Mouse (Mus musculus) myocyte (in vitro differentiated cells): ENCODE results near the gene Cacnb2. TPM values are rescaled to one million over a fixed set of nuclear protein-coding genes. Genes with fewer than 3 reads are reported as not detected.

Experiments used
- H3K27me3 ChIP-seq: one replicate; pipeline ENCODE4 v1.6.1; 2011; ENCODE audit not compliant: control insufficient read depth, insufficient read depth, insufficient read length
- H3K36me3 ChIP-seq: one replicate; pipeline ENCODE4 v1.6.1; 2011; ENCODE audit not compliant: control insufficient read depth, insufficient read depth
- H3K4me2 ChIP-seq: one replicate; pipeline ENCODE4 v1.6.1; 2011; ENCODE audit warnings: low read depth, control low read depth
- H3K4me3 ChIP-seq: one replicate; pipeline ENCODE4 v1.5.1; 2011; ENCODE audit warnings: mild to moderate bottlenecking, control low read depth, moderate library complexity
- H3K79me2 ChIP-seq: one replicate; pipeline ENCODE4 v1.6.1; 2011; ENCODE audit not compliant: control insufficient read depth, insufficient read depth
- H3ac ChIP-seq: one replicate; pipeline ENCODE4 v1.6.1; 2011; ENCODE audit not compliant: control insufficient read depth, insufficient read length
- CEBPB ChIP-seq: IDR thresholded peaks from 2 replicates; pipeline ENCODE4 v1.6.1; 2011; ENCODE audit warnings: mild to moderate bottlenecking, moderate library complexity; ENCODE audit not compliant: poor library complexity, insufficient read depth, severe bottlenecking
- E2F4 ChIP-seq: IDR thresholded peaks from one replicate; pipeline ENCODE4 v1.6.1; 2011; ENCODE audit warnings: mild to moderate bottlenecking, control low read depth, moderate library complexity; ENCODE audit not compliant: insufficient read depth
- MAX ChIP-seq: IDR thresholded peaks from one replicate; pipeline ENCODE4 v1.6.1; 2011; ENCODE audit warnings: low read depth, mild to moderate bottlenecking, control low read depth
- MYOD1 ChIP-seq, 3 experiments: IDR thresholded peaks; one replicate each; pipeline ENCODE4 v1.6.1; 2011; ENCODE audit warnings: control low read depth in 2 of 3, low read depth in 2 of 3, mild to moderate bottlenecking in 2 of 3, moderate library complexity in 1 of 3; ENCODE audit not compliant: insufficient read length in 2 of 3, control insufficient read depth in 1 of 3
- MYOG ChIP-seq, 3 experiments: IDR thresholded peaks; one replicate each; pipeline ENCODE4 v1.6.1; 2011; ENCODE audit warnings: control low read depth in 2 of 3, low read depth in 2 of 3, mild to moderate bottlenecking in 2 of 3; ENCODE audit not compliant: insufficient read length in 2 of 3, control insufficient read depth in 1 of 3, insufficient read depth in 1 of 3
- POLR2A ChIP-seq: IDR thresholded peaks from one replicate; pipeline ENCODE4 v1.6.1; 2011; ENCODE audit warnings: low read depth, mild to moderate bottlenecking, control low read depth, moderate library complexity; ENCODE audit not compliant: insufficient read length
- POLR2AphosphoS2 ChIP-seq: IDR thresholded peaks from one replicate; pipeline ENCODE4 v1.6.1; 2011; ENCODE audit warnings: low read depth, control low read depth; ENCODE audit not compliant: insufficient read length
- REST ChIP-seq: IDR thresholded peaks from one replicate; pipeline ENCODE4 v1.6.1; 2011; ENCODE audit warnings: mild to moderate bottlenecking, control low read depth, moderate library complexity; ENCODE audit not compliant: insufficient read depth, insufficient read length
- SRF ChIP-seq: IDR thresholded peaks from one replicate; pipeline ENCODE4 v1.6.1; 2011; ENCODE audit warnings: low read depth; ENCODE audit not compliant: control insufficient read depth, insufficient read length
- TCF12 ChIP-seq: IDR thresholded peaks from one replicate; pipeline ENCODE4 v1.6.1; 2011; ENCODE audit warnings: mild to moderate bottlenecking, control low read depth; ENCODE audit not compliant: poor library complexity, insufficient read depth, severe bottlenecking
- TCF3 ChIP-seq: IDR thresholded peaks from one replicate; pipeline ENCODE4 v1.6.1; 2011; ENCODE audit warnings: low read depth, control low read depth; ENCODE audit not compliant: insufficient read length
- USF1 ChIP-seq: IDR thresholded peaks from one replicate; pipeline ENCODE4 v1.6.1; 2011; ENCODE audit warnings: low read depth, mild to moderate bottlenecking, control low read depth, moderate library complexity
- polyA plus RNA-seq: library from polyadenylated mRNA; unstranded; fragments of >200 nt; fragmentation: generic; extraction: Trizol; gene quantifications from one replicate; pipeline ENCODE4 v1.2.1, GENCODE M21; 2012; ENCODE audit warnings: missing spikeins

Gene Cacnb2
- polyA plus RNA-seq, 1 experiment, result 0.85 TPM

GRCm38 (mm10) chr2:14862981-14863380 is 260.1 kb downstream of the Cacnb2 start:
- TF ChIP-seq POLR2AphosphoS2, result no peak
- TF ChIP-seq MAX, result no peak
- TF ChIP-seq SRF, result no peak
- TF ChIP-seq MYOD1 (IDR thresholded peaks at IDR 0.05; ENCODE audit: control insufficient read depth in 1 of 3, insufficient read length in 2 of 3, low read depth in 2 of 3), result no peak
- no peak for TF ChIP-seq MYOG (IDR thresholded peaks at IDR 0.05; ENCODE audit: control insufficient read depth in 1 of 3, insufficient read depth in 1 of 3, insufficient read length in 2 of 3, low read depth in 2 of 3)
- no peak for TF ChIP-seq TCF3
- TF ChIP-seq POLR2A, result no peak
- TF ChIP-seq TCF12, result no peak
- TF ChIP-seq E2F4, result no peak
- no peak for TF ChIP-seq USF1
- no peak for TF ChIP-seq REST
- no peak for TF ChIP-seq CEBPB
- Histone ChIP-seq H3K27me3 (no peaks in the 10 kb centered on the region), H3ac (no peak overlapping the region), H3K79me2 (no peaks in the 10 kb centered on the region), H3K36me3 (no peaks in the 10 kb centered on the region), H3K4me2 (no peak overlapping the region), H3K4me3 (no peak overlapping the region)

- Histone ChIP-seq H3ac (no peak overlapping the region), H3K36me3 (no peaks in the 10 kb centered on the region), H3K4me2 (no peak overlapping the region)
Observed at GRCm38 (mm10) chr2:14873116-14873515, 270.2 kb downstream of the Cacnb2 start.

GRCm38 (mm10) chr2:14873701-14874181 is 270.9 kb downstream of the Cacnb2 start:
- H3K4me3 ChIP-seq, result no peak overlapping the region
- H3K4me2 ChIP-seq, result no peak overlapping the region
- TF ChIP-seq MYOG (IDR thresholded peaks at IDR 0.05; ENCODE audit: control insufficient read depth in 1 of 3, insufficient read depth in 1 of 3, insufficient read length in 2 of 3, low read depth in 2 of 3) (no peak), MYOD1 (IDR thresholded peaks at IDR 0.05; ENCODE audit: control insufficient read depth in 1 of 3, insufficient read length in 2 of 3, low read depth in 2 of 3) (no peak), MAX (no peak), E2F4 (no peak), TCF3 (no peak)

More at GRCm38 (mm10) chr2:14873116-14873515, 270.2 kb downstream of the Cacnb2 start:
- no peak for TF ChIP-seq POLR2A
- TF ChIP-seq SRF, result no peak
- no peak for TF ChIP-seq MAX
- TF ChIP-seq REST, result no peak
- TF ChIP-seq TCF12, result no peak
- no peak for TF ChIP-seq MYOG (IDR thresholded peaks at IDR 0.05; ENCODE audit: control insufficient read depth in 1 of 3, insufficient read depth in 1 of 3, insufficient read length in 2 of 3, low read depth in 2 of 3)
- no peak for TF ChIP-seq POLR2AphosphoS2
- no peak for TF ChIP-seq MYOD1 (IDR thresholded peaks at IDR 0.05; ENCODE audit: control insufficient read depth in 1 of 3, insufficient read length in 2 of 3, low read depth in 2 of 3)
- TF ChIP-seq E2F4, result no peak
- no peak for TF ChIP-seq TCF3
- no peak for TF ChIP-seq USF1
- no peak for TF ChIP-seq CEBPB
- H3K79me2 ChIP-seq, result no peaks in the 10 kb centered on the region
- no peak overlapping the region for H3K4me3 ChIP-seq
- no peaks in the 10 kb centered on the region for H3K27me3 ChIP-seq

GRCm38 (mm10) chr2:14874281-14875037 is 271.6 kb downstream of the Cacnb2 start:
- H3K4me2 ChIP-seq, result no peak overlapping the region
- no peak for TF ChIP-seq MYOG (IDR thresholded peaks at IDR 0.05; ENCODE audit: control insufficient read depth in 1 of 3, insufficient read depth in 1 of 3, insufficient read length in 2 of 3, low read depth in 2 of 3)
- TF ChIP-seq E2F4, result no peak
- no peak for TF ChIP-seq TCF12
- no peak for TF ChIP-seq USF1
- TF ChIP-seq POLR2A, result no peak
- no peak for TF ChIP-seq REST

More at GRCm38 (mm10) chr2:14873701-14874181, 270.9 kb downstream of the Cacnb2 start:
- Histone ChIP-seq H3K79me2 (no peaks in the 10 kb centered on the region), H3ac (no peak overlapping the region), H3K27me3 (no peaks in the 10 kb centered on the region), H3K36me3 (no peaks in the 10 kb centered on the region)

GRCm38 (mm10) chr2:14875121-14875520 is 272.2 kb downstream of the Cacnb2 start:
- no peak overlapping the region for H3ac ChIP-seq
- no peaks in the 10 kb centered on the region for H3K79me2 ChIP-seq
- H3K4me3 ChIP-seq, result no peak overlapping the region
- H3K27me3 ChIP-seq, result no peaks in the 10 kb centered on the region
- TF ChIP-seq MAX (no peak), REST (no peak), POLR2AphosphoS2 (no peak), POLR2A (no peak), TCF12 (no peak), CEBPB (no peak), SRF (no peak), USF1 (no peak), MYOD1 (IDR thresholded peaks at IDR 0.05; ENCODE audit: control insufficient read depth in 1 of 3, insufficient read length in 2 of 3, low read depth in 2 of 3) (no peak), E2F4 (no peak), MYOG (IDR thresholded peaks at IDR 0.05; ENCODE audit: control insufficient read depth in 1 of 3, insufficient read depth in 1 of 3, insufficient read length in 2 of 3, low read depth in 2 of 3) (no peak), TCF3 (no peak)
- H3K36me3 ChIP-seq, result no peaks in the 10 kb centered on the region
- no peak overlapping the region for H3K4me2 ChIP-seq

More at GRCm38 (mm10) chr2:14874281-14875037, 271.6 kb downstream of the Cacnb2 start:
- H3K36me3 ChIP-seq, result no peaks in the 10 kb centered on the region
- H3K79me2 ChIP-seq, result no peaks in the 10 kb centered on the region
- no peak overlapping the region for H3K4me3 ChIP-seq
- no peak overlapping the region for H3ac ChIP-seq
- no peaks in the 10 kb centered on the region for H3K27me3 ChIP-seq
